Mouse (Mus musculus): ENCODE data around the gene A030014E15Rik. TPM values are rescaled to one million over a fixed set of nuclear protein-coding genes. Genes with fewer than 3 reads are reported as not detected.
"Not testable (repeated sequence)": the region's sequence is repeated elsewhere in the genome, so short reads cannot be mapped to it uniquely, and the experiment has no call there.

Gene A030014E15Rik
- total RNA-seq, 1 experiment, result not detected

DNA sequence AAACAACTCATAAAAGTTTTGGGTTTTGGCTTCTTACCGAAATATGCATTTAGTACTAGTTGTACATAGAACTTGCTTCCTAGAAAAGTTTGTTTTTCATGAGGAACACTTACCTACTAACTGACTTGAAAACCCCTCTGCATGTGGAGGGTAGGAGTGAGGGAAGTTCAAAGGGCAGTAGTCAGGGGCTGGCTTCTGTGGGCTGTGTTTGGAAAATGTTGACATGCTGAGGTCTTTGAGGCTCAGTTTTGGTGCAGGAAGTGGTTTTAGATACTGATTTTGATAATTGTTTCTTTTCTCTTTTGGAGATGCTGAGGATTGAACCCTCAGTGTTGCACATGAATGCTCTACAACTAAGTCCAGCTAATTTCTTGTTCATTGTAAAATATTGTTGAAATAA, 24.1 kb upstream of the A030014E15Rik start:
- Histone ChIP-seq H3K9me3 (ENCODE audit: control insufficient read depth, insufficient read depth, low read depth, low read length) (no peaks in the 10 kb centered on the region), H3K4me1 (ENCODE audit: control insufficient read depth in 2 of 2, insufficient read depth in 2 of 2, low read length in 2 of 2, poor library complexity in 1 of 2) (no peaks in the 10 kb centered on the region), H3K36me3 (ENCODE audit: control insufficient read depth, insufficient read depth, low read length, poor library complexity, severe bottlenecking) (peaks cover 11% of the 10 kb centered on the region), H3K27ac (ENCODE audit: insufficient read depth, low read depth, low read length, poor library complexity, severe bottlenecking) (no peak overlapping the region), H3K9ac (ENCODE audit: insufficient read depth, low read depth, low read length, poor library complexity, severe bottlenecking) (no peak overlapping the region), H3K4me3 (ENCODE audit: insufficient read depth in 1 of 2, low read depth in 1 of 2, low read length in 2 of 2, poor library complexity in 1 of 2, severe bottlenecking in 1 of 2) (no peak overlapping the region)
- TF ChIP-seq ZC3H11A (IDR thresholded peaks at IDR 0.05; ENCODE audit: borderline replicate concordance, low read depth, low read length), result no peak
- no peak for TF ChIP-seq CHD2 (IDR thresholded peaks at IDR 0.05; ENCODE audit: low read depth, low read length)
- TF ChIP-seq MAFK (IDR thresholded peaks at IDR 0.05; ENCODE audit: insufficient read depth, low read depth, low read length), result no peak
- no peak for TF ChIP-seq HCFC1 (IDR thresholded peaks at IDR 0.05; ENCODE audit: borderline replicate concordance, insufficient read depth, low read length)
- TF ChIP-seq ZNF384 (IDR thresholded peaks at IDR 0.05; ENCODE audit: low read depth, low read length), result no peak
- in situ Hi-C loops (cut with MboI; ENCODE audit: low sequenced_read_pairs in 2 of 2, unreplicated experiment in 2 of 2), result no loop called here
- no peak for DNase-seq (ENCODE audit: low read depth, low spot score)

DNA sequence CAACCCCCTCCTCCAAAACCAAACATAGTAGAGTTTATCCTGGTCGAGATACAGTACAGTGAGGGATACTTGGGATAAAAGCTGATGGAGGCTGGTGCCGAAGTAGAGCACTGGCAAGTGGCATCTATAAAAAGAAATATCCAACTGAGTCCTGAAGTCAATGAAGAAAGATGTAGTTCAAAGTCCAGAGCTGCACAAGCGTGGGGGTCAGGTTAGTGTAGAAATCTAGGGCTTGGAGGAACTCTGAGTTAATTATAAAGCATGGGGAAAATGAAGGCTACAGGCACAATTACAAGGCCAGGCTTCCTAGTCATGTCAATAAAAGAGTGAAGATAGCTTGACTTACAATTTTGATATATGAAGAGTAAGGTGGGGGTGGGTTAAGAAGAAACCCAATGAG, 23.5 kb upstream of the A030014E15Rik start:
- Histone ChIP-seq H3K36me3 (ENCODE audit: control insufficient read depth, insufficient read depth, low read length, poor library complexity, severe bottlenecking) (peaks cover 11% of the 10 kb centered on the region), H3K9me3 (ENCODE audit: control insufficient read depth, insufficient read depth, low read depth, low read length) (no peaks in the 10 kb centered on the region)

DNA sequence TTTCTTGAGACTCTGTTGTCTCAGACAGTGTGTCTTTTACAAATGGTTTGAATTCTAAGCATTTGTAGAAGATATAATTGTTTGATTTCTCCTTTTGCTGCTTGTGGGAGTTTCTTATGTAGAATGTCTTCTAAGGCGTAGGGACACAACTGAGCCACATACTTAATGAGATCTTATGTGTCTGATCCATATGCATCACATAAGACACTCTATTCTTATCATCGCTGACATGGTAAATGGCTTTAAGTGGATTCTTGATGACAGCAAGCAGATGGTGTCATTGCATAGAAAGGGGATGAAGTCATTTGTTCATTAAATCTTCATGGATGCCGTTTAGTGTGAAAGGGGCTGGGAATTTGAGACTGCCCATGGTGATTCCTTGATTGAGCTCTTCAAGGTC, 18.8 kb upstream of the A030014E15Rik start:
- H3K27ac ChIP-seq (ENCODE audit: insufficient read depth, low read depth, low read length, poor library complexity, severe bottlenecking), result no peak overlapping the region
- no peak overlapping the region for H3K4me3 ChIP-seq (ENCODE audit: insufficient read depth in 1 of 2, low read depth in 1 of 2, low read length in 2 of 2, poor library complexity in 1 of 2, severe bottlenecking in 1 of 2)
- no peak for DNase-seq (ENCODE audit: low read depth, low spot score)
- no peaks in the 10 kb centered on the region for H3K9me3 ChIP-seq (ENCODE audit: control insufficient read depth, insufficient read depth, low read depth, low read length)
- no peaks in the 10 kb centered on the region for H3K4me1 ChIP-seq (ENCODE audit: control insufficient read depth in 2 of 2, insufficient read depth in 2 of 2, low read length in 2 of 2, poor library complexity in 1 of 2)
- no peak overlapping the region for H3K9ac ChIP-seq (ENCODE audit: insufficient read depth, low read depth, low read length, poor library complexity, severe bottlenecking)
- peaks cover 5% of the 10 kb centered on the region; the same call in 1 of the 2 replicates for H3K36me3 ChIP-seq (ENCODE audit: control insufficient read depth, insufficient read depth, low read length, poor library complexity, severe bottlenecking)
- TF ChIP-seq HCFC1 (IDR thresholded peaks at IDR 0.05; ENCODE audit: borderline replicate concordance, insufficient read depth, low read length) (no peak), CHD2 (IDR thresholded peaks at IDR 0.05; ENCODE audit: low read depth, low read length) (no peak), ZC3H11A (IDR thresholded peaks at IDR 0.05; ENCODE audit: borderline replicate concordance, low read depth, low read length) (no peak), MAFK (IDR thresholded peaks at IDR 0.05; ENCODE audit: insufficient read depth, low read depth, low read length) (no peak), ZNF384 (IDR thresholded peaks at IDR 0.05; ENCODE audit: low read depth, low read length) (no peak)
- in situ Hi-C loops (cut with MboI; ENCODE audit: low sequenced_read_pairs in 2 of 2, unreplicated experiment in 2 of 2), result no loop called here

More for the DNA sequence above, 23.5 kb upstream of the A030014E15Rik start:
- no peak overlapping the region for H3K27ac ChIP-seq (ENCODE audit: insufficient read depth, low read depth, low read length, poor library complexity, severe bottlenecking)
- no peak for DNase-seq (ENCODE audit: low read depth, low spot score)
- TF ChIP-seq MAFK (IDR thresholded peaks at IDR 0.05; ENCODE audit: insufficient read depth, low read depth, low read length) (no peak), HCFC1 (IDR thresholded peaks at IDR 0.05; ENCODE audit: borderline replicate concordance, insufficient read depth, low read length) (no peak), CHD2 (IDR thresholded peaks at IDR 0.05; ENCODE audit: low read depth, low read length) (no peak), ZC3H11A (IDR thresholded peaks at IDR 0.05; ENCODE audit: borderline replicate concordance, low read depth, low read length) (no peak), ZNF384 (IDR thresholded peaks at IDR 0.05; ENCODE audit: low read depth, low read length) (no peak)
- in situ Hi-C loops (cut with MboI; ENCODE audit: low sequenced_read_pairs in 2 of 2, unreplicated experiment in 2 of 2), result no loop called here
- no peak overlapping the region for H3K9ac ChIP-seq (ENCODE audit: insufficient read depth, low read depth, low read length, poor library complexity, severe bottlenecking)
- H3K4me3 ChIP-seq (ENCODE audit: insufficient read depth in 1 of 2, low read depth in 1 of 2, low read length in 2 of 2, poor library complexity in 1 of 2, severe bottlenecking in 1 of 2), result no peak overlapping the region
- no peaks in the 10 kb centered on the region for H3K4me1 ChIP-seq (ENCODE audit: control insufficient read depth in 2 of 2, insufficient read depth in 2 of 2, low read length in 2 of 2, poor library complexity in 1 of 2)

DNA sequence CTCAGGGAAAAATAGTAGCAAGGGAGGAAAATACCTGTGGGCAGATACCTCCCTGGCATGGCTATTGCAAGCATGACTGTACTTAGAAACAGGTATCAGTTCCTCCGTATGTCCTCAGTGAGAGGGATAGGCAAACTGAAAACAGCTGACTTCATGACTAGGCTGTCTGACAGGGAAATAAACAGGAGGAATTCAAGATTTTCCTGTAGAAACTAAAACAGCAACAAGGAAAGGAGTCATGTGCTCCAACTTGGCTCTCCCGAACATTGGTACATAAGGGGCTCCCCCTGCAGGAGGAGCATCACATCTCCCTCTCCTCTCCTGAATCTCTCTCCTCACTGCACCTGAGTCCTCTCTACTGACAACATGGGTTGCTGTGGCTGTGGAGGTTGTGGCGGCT, 11.7 kb upstream of the A030014E15Rik start, which contains the start of gene A030005L19Rik:
Gene A030005L19Rik (plus strand): TSS at position 301 of the 400 bp plus-strand sequence.
- in situ Hi-C loops (cut with MboI; ENCODE audit: low sequenced_read_pairs in 2 of 2, unreplicated experiment in 2 of 2), result no loop called here
- no peak within 1 kb of the TSS for H3K27ac ChIP-seq (ENCODE audit: insufficient read depth, low read depth, low read length, poor library complexity, severe bottlenecking)
- DNase-seq (ENCODE audit: low read depth, low spot score), result no peak
- H3K36me3 ChIP-seq (ENCODE audit: control insufficient read depth, insufficient read depth, low read length, poor library complexity, severe bottlenecking), result no peaks in the 10 kb centered on the region
- H3K4me1 ChIP-seq (ENCODE audit: control insufficient read depth in 2 of 2, insufficient read depth in 2 of 2, low read length in 2 of 2, poor library complexity in 1 of 2), result no peaks in the 10 kb centered on the region
- H3K9ac ChIP-seq (ENCODE audit: insufficient read depth, low read depth, low read length, poor library complexity, severe bottlenecking), result no peak within 1 kb of the TSS
- no peak within 1 kb of the TSS for H3K4me3 ChIP-seq (ENCODE audit: insufficient read depth in 1 of 2, low read depth in 1 of 2, low read length in 2 of 2, poor library complexity in 1 of 2, severe bottlenecking in 1 of 2)
- H3K9me3 ChIP-seq (ENCODE audit: control insufficient read depth, insufficient read depth, low read depth, low read length), result no peaks in the 10 kb centered on the region
- TF ChIP-seq HCFC1 (IDR thresholded peaks at IDR 0.05; ENCODE audit: borderline replicate concordance, insufficient read depth, low read length) (no peak), ZC3H11A (IDR thresholded peaks at IDR 0.05; ENCODE audit: borderline replicate concordance, low read depth, low read length) (no peak), ZNF384 (IDR thresholded peaks at IDR 0.05; ENCODE audit: low read depth, low read length) (no peak)

DNA sequence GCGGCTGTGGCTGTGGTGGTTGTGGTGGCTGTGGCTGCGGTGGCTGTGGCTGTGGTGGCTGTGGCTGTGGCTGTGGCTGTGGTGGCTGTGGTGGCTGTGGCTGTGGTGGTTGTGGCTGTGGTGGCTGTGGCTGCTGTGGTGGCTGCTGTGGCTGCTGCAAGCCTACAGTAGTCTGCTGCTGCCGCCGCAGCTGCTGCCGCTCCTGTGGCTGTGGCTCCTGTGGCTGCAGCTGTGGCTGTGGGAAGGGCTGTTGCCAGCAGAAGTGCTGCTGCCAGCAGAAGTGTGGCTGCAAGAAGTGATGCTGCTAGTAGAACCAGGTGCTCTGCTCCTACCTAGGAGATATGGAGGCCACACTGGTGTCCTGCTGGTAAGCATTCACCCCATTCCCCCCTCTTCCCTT, 11.3 kb upstream of the A030014E15Rik start:
- H3K4me3 ChIP-seq (ENCODE audit: insufficient read depth in 1 of 2, low read depth in 1 of 2, low read length in 2 of 2, poor library complexity in 1 of 2, severe bottlenecking in 1 of 2); H3K9ac ChIP-seq (ENCODE audit: insufficient read depth, low read depth, low read length, poor library complexity, severe bottlenecking); DNase-seq (ENCODE audit: low read depth, low spot score); H3K9me3 ChIP-seq (ENCODE audit: control insufficient read depth, insufficient read depth, low read depth, low read length); H3K4me1 ChIP-seq (ENCODE audit: control insufficient read depth in 2 of 2, insufficient read depth in 2 of 2, low read length in 2 of 2, poor library complexity in 1 of 2); in situ Hi-C loops (cut with MboI; ENCODE audit: low sequenced_read_pairs in 2 of 2, unreplicated experiment in 2 of 2); H3K36me3 ChIP-seq (ENCODE audit: control insufficient read depth, insufficient read depth, low read length, poor library complexity, severe bottlenecking); H3K27ac ChIP-seq (ENCODE audit: insufficient read depth, low read depth, low read length, poor library complexity, severe bottlenecking): not testable (repeated sequence)

DNA sequence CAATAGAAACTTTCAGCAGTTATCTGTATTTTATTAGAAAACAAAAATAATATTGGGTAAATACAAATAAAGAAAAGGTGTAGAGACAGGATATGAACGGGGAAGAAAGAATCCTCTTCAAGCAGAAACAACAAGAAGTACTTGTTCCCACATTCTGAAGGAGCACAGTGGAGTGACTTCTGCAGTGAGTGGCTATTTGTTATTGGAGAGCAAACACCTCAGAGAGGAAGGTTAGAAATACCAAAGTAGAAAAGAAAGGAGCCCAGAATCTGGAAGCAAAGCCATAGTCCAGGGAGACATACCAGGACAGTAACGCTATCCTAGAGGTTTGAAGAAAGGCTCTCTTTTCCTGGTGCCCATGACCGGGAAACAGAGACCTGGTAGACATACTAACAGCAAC, 5.8 kb downstream of the A030014E15Rik start:
- in situ Hi-C loops (cut with MboI; ENCODE audit: low sequenced_read_pairs in 2 of 2, unreplicated experiment in 2 of 2); H3K9ac ChIP-seq (ENCODE audit: insufficient read depth, low read depth, low read length, poor library complexity, severe bottlenecking); H3K36me3 ChIP-seq (ENCODE audit: control insufficient read depth, insufficient read depth, low read length, poor library complexity, severe bottlenecking); DNase-seq (ENCODE audit: low read depth, low spot score); H3K27ac ChIP-seq (ENCODE audit: insufficient read depth, low read depth, low read length, poor library complexity, severe bottlenecking); H3K9me3 ChIP-seq (ENCODE audit: control insufficient read depth, insufficient read depth, low read depth, low read length); H3K4me3 ChIP-seq (ENCODE audit: insufficient read depth in 1 of 2, low read depth in 1 of 2, low read length in 2 of 2, poor library complexity in 1 of 2, severe bottlenecking in 1 of 2); H3K4me1 ChIP-seq (ENCODE audit: control insufficient read depth in 2 of 2, insufficient read depth in 2 of 2, low read length in 2 of 2, poor library complexity in 1 of 2): not testable (repeated sequence)

DNA sequence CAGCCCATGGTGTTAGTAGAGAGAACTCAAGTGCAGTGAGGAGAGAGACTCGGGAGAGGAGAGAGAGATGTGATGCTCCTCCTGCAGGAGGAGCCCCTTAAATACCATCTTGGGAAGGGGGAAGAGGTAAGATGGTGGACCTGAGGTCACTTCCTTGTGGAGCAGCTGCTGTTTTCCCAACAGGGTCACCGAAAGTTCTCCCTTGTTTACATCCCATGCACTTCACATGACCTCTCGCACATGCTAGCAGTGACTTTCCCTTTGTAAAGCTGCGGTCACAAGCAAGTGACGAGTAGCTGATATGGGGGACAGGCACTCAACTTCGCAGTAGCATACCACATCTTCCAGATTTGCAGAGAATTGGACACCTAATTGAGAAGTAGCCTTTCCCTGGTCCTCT, 6.6 kb downstream of the A030014E15Rik start, which contains the start of gene Gm6217:
Gene Gm6217 (minus strand): TSS at position 74 of the 400 bp plus-strand sequence.
- H3K4me1 ChIP-seq (ENCODE audit: control insufficient read depth in 2 of 2, insufficient read depth in 2 of 2, low read length in 2 of 2, poor library complexity in 1 of 2); H3K4me3 ChIP-seq (ENCODE audit: insufficient read depth in 1 of 2, low read depth in 1 of 2, low read length in 2 of 2, poor library complexity in 1 of 2, severe bottlenecking in 1 of 2); H3K9me3 ChIP-seq (ENCODE audit: control insufficient read depth, insufficient read depth, low read depth, low read length); H3K9ac ChIP-seq (ENCODE audit: insufficient read depth, low read depth, low read length, poor library complexity, severe bottlenecking); DNase-seq (ENCODE audit: low read depth, low spot score); in situ Hi-C loops (cut with MboI; ENCODE audit: low sequenced_read_pairs in 2 of 2, unreplicated experiment in 2 of 2); H3K27ac ChIP-seq (ENCODE audit: insufficient read depth, low read depth, low read length, poor library complexity, severe bottlenecking); H3K36me3 ChIP-seq (ENCODE audit: control insufficient read depth, insufficient read depth, low read length, poor library complexity, severe bottlenecking): not testable (repeated sequence)
